Mouse (Mus musculus): ENCODE measurements around the gene 4930519G04Rik.
"Not testable (repeated sequence)": the region's sequence is repeated elsewhere in the genome, so short reads cannot be mapped to it uniquely, and the experiment has no call there.

GRCm38 (mm10) chr5:114842155-114842554 lies 11.3 kb upstream of the 4930519G04Rik start:
- TF ChIP-seq CTCF (IDR thresholded peaks at IDR 0.05; ENCODE audit: control insufficient read depth, insufficient read depth, insufficient replicate concordance, low read depth, low read length); POLR2A (IDR thresholded peaks at IDR 0.05; ENCODE audit: control insufficient read depth, low read depth, low read length): not testable (repeated sequence)
